Mouse (Mus musculus): ENCODE data around the gene Prdm10. TPM values are rescaled to one million over a fixed set of nuclear protein-coding genes. Genes with fewer than 3 reads are reported as not detected.

Prdm10 gene
- polyA plus RNA-seq, 1 experiment: 30.2 TPM

DNA sequence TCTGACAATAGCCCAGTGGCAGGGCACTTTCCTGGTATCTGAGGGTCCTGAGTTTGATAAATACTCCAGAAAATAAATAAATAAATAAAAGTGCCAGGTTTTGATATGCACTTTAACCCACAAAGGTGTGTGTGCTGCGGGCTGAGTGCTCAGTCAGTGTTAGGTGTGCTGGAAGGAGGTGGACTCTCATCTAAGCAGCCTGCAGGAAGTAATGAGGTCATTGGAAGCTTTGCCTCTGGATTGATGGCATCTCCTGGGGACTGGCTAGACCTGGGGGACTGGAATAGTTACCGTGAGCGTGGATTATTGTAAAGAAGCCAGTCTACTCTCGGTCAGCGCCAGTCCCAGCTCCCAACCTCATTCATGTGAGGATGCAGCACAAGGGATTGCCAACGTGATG, 33.9 kb upstream of the Prdm10 start:
- TF ChIP-seq CTCF (IDR thresholded peaks at IDR 0.05; ENCODE audit: borderline replicate concordance, extremely low read depth, insufficient read depth, insufficient read length) (no peak), POLR2A (IDR thresholded peaks at IDR 0.05; ENCODE audit: borderline replicate concordance, extremely low read depth, insufficient read depth, insufficient read length, poor library complexity, severe bottlenecking) (no peak)

DNA sequence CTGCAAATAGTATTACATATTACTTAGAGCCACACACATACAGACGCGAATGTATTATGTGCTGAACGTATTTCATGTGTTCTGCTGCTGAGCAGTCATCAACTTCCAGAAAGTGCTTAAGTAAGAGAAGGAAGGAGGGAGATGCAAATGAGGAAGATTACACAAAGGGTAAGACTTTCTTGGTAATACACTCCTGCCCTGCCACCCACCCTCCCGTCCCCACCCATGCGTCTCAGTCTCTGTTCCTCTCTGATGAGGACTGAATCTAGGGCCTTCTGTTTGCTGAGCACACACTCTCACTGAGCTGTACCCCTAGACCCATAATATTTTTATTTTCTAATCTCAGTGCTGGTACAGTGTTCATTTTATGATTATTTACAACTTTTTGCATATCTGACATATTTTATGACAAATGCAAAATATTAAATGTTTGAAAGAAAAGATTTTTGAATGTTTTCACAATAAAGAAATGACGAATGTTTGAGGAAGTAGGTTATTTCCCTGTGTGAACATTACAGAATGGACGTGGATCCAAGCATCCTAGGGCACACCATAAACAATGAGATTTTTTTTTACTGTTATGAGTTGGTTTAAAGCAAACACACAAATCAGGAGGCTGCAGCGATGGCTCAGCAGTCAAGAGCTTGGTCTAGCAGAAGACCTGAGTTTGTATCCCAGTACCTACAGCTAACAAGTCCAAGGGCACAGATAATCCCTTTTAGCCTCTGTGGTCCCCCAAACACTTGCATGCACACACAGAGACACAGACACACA, 32.7 kb upstream of the Prdm10 start:
- no peak for TF ChIP-seq CTCF (IDR thresholded peaks at IDR 0.05; ENCODE audit: borderline replicate concordance, extremely low read depth, insufficient read depth, insufficient read length)
- TF ChIP-seq POLR2A (IDR thresholded peaks at IDR 0.05; ENCODE audit: borderline replicate concordance, extremely low read depth, insufficient read depth, insufficient read length, poor library complexity, severe bottlenecking): no peak
- DNase-seq (ENCODE audit: low read depth): no peak

More for the DNA sequence above, 33.9 kb upstream of the Prdm10 start:
- no peak for DNase-seq (ENCODE audit: low read depth)

DNA sequence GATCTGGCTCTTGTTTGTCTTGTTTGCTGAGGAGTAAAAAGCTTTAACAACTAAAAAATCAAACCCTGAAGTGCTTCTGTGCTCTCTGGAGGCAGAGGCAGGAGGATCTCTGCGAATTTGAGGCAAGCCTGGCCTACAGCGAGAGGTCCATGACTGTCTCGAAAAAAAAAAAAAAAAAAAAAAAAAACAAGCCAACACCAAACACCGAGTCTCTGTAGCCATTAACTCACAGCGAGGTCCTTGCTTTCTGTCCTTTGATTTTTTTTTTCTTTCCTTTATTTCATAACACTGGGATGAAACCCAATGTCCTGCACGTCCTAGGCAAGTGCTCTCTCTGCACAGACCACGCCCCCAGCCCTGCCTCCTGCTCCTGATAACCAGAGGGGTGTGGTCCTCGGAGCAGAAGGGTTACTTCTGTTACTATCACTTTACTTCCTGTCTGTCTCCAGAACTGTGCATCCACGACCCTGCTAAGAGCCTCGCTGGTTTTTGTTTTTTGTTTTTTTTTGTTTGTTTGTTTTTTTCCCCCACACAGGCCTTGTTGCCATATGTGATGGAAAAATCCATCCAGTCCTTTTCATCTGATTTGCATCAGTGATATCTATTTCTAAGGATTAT, 28.0 kb upstream of the Prdm10 start:
- TF ChIP-seq CTCF (IDR thresholded peaks at IDR 0.05; ENCODE audit: borderline replicate concordance, extremely low read depth, insufficient read depth, insufficient read length) (no peak), POLR2A (IDR thresholded peaks at IDR 0.05; ENCODE audit: borderline replicate concordance, extremely low read depth, insufficient read depth, insufficient read length, poor library complexity, severe bottlenecking) (no peak)
- no peak for DNase-seq (ENCODE audit: low read depth)

DNA sequence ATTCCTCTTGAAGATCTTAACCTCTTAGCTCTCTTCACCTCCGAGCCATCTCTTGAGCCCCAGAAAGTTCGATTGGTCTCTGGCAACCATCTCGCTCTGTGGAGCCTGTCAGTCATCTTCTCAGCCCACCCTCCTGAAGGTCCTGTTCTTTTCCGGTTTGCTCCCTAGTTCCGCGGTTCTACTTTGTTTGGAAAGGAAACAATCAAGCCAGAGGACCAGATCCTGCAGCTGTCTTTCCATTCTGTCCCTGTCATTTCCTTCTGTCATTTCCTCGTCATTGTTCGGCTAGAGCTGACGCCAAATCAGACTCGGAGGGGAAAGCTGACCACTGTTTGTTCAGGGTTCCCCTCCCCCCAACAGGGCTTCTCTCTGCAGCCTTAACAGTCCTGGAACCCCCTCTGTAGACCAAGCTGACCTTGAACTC, 27.0 kb upstream of the Prdm10 start:
- peak; percentile 15 for DNase-seq (ENCODE audit: low read depth)
- TF ChIP-seq CTCF (IDR thresholded peaks at IDR 0.05; ENCODE audit: borderline replicate concordance, extremely low read depth, insufficient read depth, insufficient read length) (no peak), POLR2A (IDR thresholded peaks at IDR 0.05; ENCODE audit: borderline replicate concordance, extremely low read depth, insufficient read depth, insufficient read length, poor library complexity, severe bottlenecking) (no peak)

DNA sequence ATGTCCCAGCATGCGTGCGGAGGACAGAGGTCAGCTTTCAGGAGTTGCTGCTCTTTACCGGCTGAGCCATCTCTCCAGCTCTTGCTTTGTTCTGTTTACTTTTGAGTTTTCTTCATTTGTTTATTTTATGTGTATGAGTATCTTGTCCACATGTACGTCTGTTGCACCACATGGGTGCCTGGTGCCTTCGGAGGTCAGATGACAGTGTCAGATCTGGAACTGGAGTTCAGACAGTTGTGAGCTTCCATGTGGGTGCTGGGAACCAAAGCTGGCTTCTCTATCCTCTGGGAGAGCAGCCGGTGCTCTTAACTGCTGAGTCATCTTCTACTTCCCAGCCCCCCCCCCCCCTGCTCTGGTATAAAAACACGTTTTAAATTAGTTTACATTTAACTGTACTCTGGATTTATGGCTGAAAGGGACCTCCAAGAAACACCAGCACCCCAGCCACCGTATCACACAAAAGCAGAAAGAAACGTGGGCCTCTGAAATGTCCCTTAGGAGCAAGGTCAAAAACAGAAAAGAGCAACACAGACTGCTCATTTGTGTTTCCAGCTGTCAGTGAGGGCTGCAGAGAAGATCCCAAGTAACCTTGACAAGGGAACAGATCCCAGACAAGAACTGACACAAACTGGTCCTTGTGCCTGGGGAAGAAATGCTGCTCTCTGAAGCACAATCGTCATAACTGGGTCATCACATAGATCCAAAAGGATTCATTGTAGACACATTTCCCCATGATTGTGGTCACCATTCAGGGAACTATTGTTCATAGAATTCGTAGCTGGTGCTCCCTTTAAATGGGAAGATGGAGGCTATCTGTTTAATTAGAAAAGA, 26.3 kb upstream of the Prdm10 start:
- DNase-seq (ENCODE audit: low read depth): no peak
- no peak for TF ChIP-seq POLR2A (IDR thresholded peaks at IDR 0.05; ENCODE audit: borderline replicate concordance, extremely low read depth, insufficient read depth, insufficient read length, poor library complexity, severe bottlenecking)

DNA sequence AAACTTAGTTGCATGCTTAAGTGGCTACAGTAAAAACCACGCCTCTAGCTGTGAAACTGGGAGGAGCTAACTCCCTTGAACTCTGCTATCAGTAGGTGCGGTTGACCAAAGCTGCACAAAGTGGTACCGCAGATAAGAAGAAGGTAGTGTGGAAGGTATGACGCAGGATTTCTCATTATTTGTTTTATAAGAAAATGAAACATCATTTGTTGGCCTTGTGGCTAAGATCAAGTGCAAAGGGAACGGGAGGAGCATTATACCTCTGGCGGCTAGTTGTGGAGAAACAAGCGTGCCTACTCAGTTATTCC, 25.7 kb upstream of the Prdm10 start:
- TF ChIP-seq CTCF (IDR thresholded peaks at IDR 0.05; ENCODE audit: borderline replicate concordance, extremely low read depth, insufficient read depth, insufficient read length): no peak
- no peak for TF ChIP-seq POLR2A (IDR thresholded peaks at IDR 0.05; ENCODE audit: borderline replicate concordance, extremely low read depth, insufficient read depth, insufficient read length, poor library complexity, severe bottlenecking)
- DNase-seq (ENCODE audit: low read depth): no peak

DNA sequence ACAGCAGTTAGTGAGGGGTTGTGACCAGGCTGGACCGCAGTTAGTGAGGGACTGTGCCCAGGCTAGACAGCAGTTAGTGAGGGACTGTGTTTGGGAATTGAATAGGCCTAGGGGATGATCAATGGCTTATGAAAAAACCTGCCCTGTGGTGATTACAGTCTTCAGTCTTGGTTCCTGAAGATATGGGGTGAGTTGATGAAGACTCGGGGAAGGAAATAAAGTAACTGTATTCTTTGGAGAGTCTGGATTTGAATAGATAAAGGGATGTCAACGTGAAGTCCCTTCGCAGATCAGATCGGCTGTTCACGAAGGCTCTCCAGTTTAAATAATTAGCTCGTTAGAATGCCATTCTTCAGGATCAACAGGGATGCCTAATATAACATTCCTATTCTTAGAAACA, 24.4 kb upstream of the Prdm10 start:
- no peak for DNase-seq (ENCODE audit: low read depth)
- TF ChIP-seq CTCF (IDR thresholded peaks at IDR 0.05; ENCODE audit: borderline replicate concordance, extremely low read depth, insufficient read depth, insufficient read length) (no peak), POLR2A (IDR thresholded peaks at IDR 0.05; ENCODE audit: borderline replicate concordance, extremely low read depth, insufficient read depth, insufficient read length, poor library complexity, severe bottlenecking) (no peak)

DNA sequence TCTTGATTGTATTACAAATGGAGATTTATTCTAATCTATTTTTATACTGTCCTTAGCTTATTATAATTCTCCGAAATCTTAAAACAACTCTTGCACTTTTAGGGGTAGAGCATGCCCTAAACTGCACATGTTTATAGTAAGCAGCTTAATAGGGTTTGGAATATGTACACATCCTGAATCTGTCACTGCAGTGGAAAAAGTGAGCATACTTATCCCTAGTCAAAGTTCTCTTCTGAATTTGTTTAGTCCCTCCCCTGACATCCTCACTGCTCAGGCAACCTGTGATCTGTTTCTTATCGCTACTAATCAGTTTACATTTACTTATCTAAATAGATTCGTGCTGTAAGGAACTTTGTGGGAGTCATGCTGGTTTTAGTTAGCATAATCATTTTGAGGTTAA, 22.1 kb upstream of the Prdm10 start:
- no peak for DNase-seq (ENCODE audit: low read depth)
- TF ChIP-seq CTCF (IDR thresholded peaks at IDR 0.05; ENCODE audit: borderline replicate concordance, extremely low read depth, insufficient read depth, insufficient read length) (no peak), POLR2A (IDR thresholded peaks at IDR 0.05; ENCODE audit: borderline replicate concordance, extremely low read depth, insufficient read depth, insufficient read length, poor library complexity, severe bottlenecking) (no peak)

DNA sequence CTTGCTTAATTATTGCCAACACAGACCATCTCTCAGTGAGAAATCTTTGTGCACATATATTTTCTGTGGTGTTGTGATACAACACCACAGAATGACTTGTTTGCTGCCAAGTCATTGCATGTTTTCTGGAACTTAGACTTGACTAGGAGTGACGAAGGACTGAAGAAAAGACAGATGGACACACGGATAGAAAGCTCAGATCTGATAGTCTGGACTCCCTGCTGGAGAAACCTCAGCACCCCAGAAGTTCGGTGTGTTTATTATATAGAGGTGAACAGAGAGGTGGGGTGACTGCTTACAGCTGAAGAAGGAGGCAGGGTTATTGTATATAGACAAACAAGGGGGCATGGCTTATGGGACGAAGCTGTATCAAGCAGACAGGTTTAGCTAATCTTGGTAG, 20.1 kb upstream of the Prdm10 start:
- no peak for DNase-seq (ENCODE audit: low read depth)
- no peak for TF ChIP-seq CTCF (IDR thresholded peaks at IDR 0.05; ENCODE audit: borderline replicate concordance, extremely low read depth, insufficient read depth, insufficient read length)
- no peak for TF ChIP-seq POLR2A (IDR thresholded peaks at IDR 0.05; ENCODE audit: borderline replicate concordance, extremely low read depth, insufficient read depth, insufficient read length, poor library complexity, severe bottlenecking)

DNA sequence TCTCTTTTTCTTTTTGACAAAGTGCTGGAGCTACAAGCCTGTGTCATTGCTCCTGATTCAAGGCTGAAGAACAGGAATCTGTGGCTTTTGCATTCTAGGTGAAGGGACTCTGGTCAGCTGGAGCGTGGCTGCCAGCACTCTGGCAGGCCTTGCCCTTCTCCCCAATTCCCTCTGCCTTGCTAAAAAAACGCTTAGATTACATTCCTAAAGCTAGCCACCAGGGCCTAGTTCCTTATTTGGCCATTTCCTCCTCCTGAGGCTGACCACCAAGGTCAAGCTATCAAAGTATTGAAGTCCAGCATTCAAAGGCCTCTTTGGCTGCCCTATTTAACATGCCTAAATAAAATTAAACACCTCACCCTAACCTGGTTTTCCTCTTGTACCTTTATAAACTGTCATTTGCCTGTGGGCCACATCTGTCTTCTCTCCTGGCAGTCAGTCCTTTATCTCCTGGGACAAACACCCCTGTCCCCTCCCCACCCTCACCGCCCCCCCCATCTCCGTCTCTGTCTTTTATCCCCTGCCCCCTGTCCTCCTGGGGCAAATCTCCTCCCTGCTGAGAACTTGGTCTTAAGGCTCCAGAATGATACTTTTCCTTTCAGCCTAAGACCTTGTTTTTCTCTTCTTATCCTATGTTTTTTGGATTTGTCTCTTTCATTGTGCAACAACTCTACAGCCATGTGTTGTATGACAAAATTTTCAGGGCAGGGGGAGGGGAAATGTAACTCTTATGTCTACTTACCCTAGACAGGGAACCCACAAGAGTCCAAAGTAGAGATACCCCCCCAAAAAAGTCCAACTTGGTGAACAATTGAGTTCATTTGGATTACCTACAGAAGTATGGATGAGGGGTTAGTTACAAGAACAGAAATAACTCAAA, 17.9 kb upstream of the Prdm10 start:
- no peak for DNase-seq (ENCODE audit: low read depth)
- no peak for TF ChIP-seq POLR2A (IDR thresholded peaks at IDR 0.05; ENCODE audit: borderline replicate concordance, extremely low read depth, insufficient read depth, insufficient read length, poor library complexity, severe bottlenecking)
- no peak for TF ChIP-seq CTCF (IDR thresholded peaks at IDR 0.05; ENCODE audit: borderline replicate concordance, extremely low read depth, insufficient read depth, insufficient read length)

Data from brain, embryonic 14.5 days (tissue).